Mouse (Mus musculus) kidney, postnatal 0 days (tissue): ENCODE data around the gene Brd2. TPM values are rescaled to one million over a fixed set of nuclear protein-coding genes. Genes with fewer than 3 reads are reported as not detected.

Experiments used
- ATAC-seq: fragments of 200-750 bp; cut with Nextera tagmentation; replicated peaks from 2 replicates; pipeline ENCODE4 v1.8.0; 2017; ENCODE audit warnings: low read depth, moderate number of reproducible peaks, moderate TSS enrichment, moderate library complexity; ENCODE audit not compliant: low FRiP score
- DNase-seq: peaks from one replicate; pipeline ENCODE4 v3.0.0-alpha.2; 2016; ENCODE audit warnings: low spot score
- H3K27ac ChIP-seq: fragments of 300-500 bp; sonication (generic); 2 replicates; pipeline ENCODE4 v1.5.1; 2014; ENCODE audit warnings: mild to moderate bottlenecking
- H3K27me3 ChIP-seq: fragments of 300-500 bp; sonication (generic); 2 replicates; pipeline ENCODE4 v1.6.1; 2014; ENCODE audit warnings: low read length, mixed read lengths; ENCODE audit not compliant: insufficient read depth
- H3K36me3 ChIP-seq: fragments of 300-500 bp; sonication (generic); 2 replicates; pipeline ENCODE4 v1.6.1; 2014; ENCODE audit warnings: low read length, mixed read lengths; ENCODE audit not compliant: insufficient read depth
- H3K4me1 ChIP-seq: fragments of 300-500 bp; sonication (generic); replicated peaks from 2 replicates; pipeline ENCODE4 v1.6.1; 2014; ENCODE audit warnings: antibody characterized with exemption, low read length, mixed read lengths; ENCODE audit not compliant: insufficient read depth
- H3K4me2 ChIP-seq: fragments of 300-500 bp; sonication (generic); 2 replicates; pipeline ENCODE4 v1.6.1; 2014; ENCODE audit warnings: mild to moderate bottlenecking, low read length, moderate library complexity, mixed read lengths
- H3K4me3 ChIP-seq: fragments of 300-500 bp; sonication (generic); replicated peaks from 2 replicates; pipeline ENCODE4 v1.5.1; 2014; ENCODE audit warnings: low read depth, low read length
- H3K9ac ChIP-seq: fragments of 300-500 bp; sonication (generic); 2 replicates; pipeline ENCODE4 v1.6.1; 2014; ENCODE audit warnings: low read depth, low read length
- H3K9me3 ChIP-seq: fragments of 300-500 bp; sonication (generic); replicated peaks from 2 replicates; pipeline ENCODE4 v1.6.1; 2016; ENCODE audit warnings: low read length, inconsistent platforms, mixed read lengths
- CTCF ChIP-seq: IDR thresholded peaks from 2 replicates; pipeline ENCODE4 v1.5.1; 2016; ENCODE audit warnings: antibody characterized with exemption, low read depth, mild to moderate bottlenecking, moderate library complexity
- whole genome bisulfite sequencing: fragments of 180-500 bp; shearing (Covaris S2); extraction: QIAGEN DNeasy Blood & Tissue Kit; methylation state at CpG from one replicate; pipeline ENCODE4 v1.1.7; 2014; 5-methylcytosine and 5-hydroxymethylcytosine counted together
- polyA plus RNA-seq: library from polyadenylated mRNA; unstranded; fragments of >200 nt; fragmentation: Nextera tagmentation; extraction: Ambion mirVana; gene quantifications from 2 replicates; pipeline ENCODE4 v1.2.1, GENCODE M21; 2015

The Brd2 gene
- polyA plus RNA-seq, 1 experiment from 2014 or later: 90.2 TPM

DNA sequence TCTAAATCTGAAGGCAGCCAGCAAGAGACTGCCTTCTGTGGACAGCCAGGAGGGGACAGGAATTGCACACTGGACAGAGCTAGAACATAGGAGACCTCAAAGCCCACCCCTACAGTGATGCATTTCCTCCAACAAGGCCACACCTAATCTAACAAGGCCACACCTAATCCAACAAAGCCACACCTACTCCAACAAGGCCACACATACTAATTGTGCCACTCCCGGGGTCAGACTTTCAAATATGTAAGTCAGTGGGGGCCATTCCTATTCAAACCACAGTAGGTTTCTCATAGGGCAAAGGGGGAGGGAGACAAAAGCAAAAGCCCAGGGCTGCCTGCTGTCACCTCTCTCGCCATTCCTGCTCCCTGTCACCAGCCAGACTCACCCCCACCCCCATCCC lies 35.0 kb downstream of the Brd2 start:
- Histone ChIP-seq H3K4me2 (no peak overlapping the region), H3K27ac (no peak overlapping the region), H3K4me3 (no peak overlapping the region), H3K4me1 (no peaks in the 10 kb centered on the region), H3K36me3 (no peaks in the 10 kb centered on the region), H3K9me3 (no peaks in the 10 kb centered on the region), H3K9ac (no peak overlapping the region), H3K27me3 (no peaks in the 10 kb centered on the region)
- 66% methylated on average over 2 of the region's 2 CpGs for WGBS
- no peak for ATAC-seq
- no peak for TF ChIP-seq CTCF
- DNase-seq: no peak

DNA sequence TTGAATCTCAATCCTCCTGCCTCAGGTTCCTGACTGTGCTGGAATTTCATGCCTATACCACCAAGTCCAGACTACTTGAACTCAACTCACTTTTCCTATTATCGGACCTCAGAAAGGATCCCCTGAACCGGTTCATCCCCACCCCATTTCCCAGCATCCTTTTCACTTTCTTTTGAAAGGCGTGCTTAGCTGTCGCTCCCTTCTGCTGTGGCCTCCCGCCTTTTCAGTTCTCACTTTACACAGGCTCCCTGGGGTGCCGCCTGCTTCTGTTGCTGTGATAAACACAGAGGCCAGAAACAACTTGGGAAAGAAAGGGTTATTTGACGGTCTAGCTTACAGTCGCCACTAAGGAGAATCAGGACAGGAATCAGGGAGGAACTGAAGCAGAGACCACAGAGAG lies 39.3 kb downstream of the Brd2 start:
- Histone ChIP-seq H3K4me3 (no peak overlapping the region), H3K27me3 (no peaks in the 10 kb centered on the region), H3K4me1 (no peaks in the 10 kb centered on the region), H3K27ac (no peak overlapping the region), H3K4me2 (no peak overlapping the region), H3K9ac (no peak overlapping the region), H3K9me3 (no peaks in the 10 kb centered on the region), H3K36me3 (no peaks in the 10 kb centered on the region)
- 12% methylated on average over 8 of the region's 8 CpGs for WGBS
- DNase-seq (no peak), ATAC-seq (no peak)
- TF ChIP-seq CTCF: no peak

DNA sequence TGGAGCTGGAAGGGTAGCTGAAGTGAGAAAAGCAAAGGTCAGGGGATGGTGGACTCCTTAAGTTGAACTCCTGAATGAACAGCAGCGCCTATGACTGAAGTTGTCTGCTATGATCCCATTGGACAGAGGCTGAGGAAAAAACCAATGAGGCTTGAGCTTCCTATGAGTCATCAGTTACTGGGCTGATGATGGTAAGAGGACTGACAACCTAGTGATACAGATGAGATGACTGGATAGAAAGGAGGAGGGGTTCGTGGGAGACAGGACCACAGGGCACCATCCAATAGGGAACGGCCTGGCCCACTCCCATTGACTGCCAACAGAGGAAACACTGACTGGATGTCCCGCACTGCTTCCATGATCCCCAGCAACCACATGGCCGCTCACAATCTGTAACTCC lies 42.8 kb downstream of the Brd2 start:
- WGBS: 18% methylated on average over 5 of the region's 5 CpGs
- ATAC-seq (peak; percentile 62), DNase-seq (peak; percentile 94)
- TF ChIP-seq CTCF: no peak
- Histone ChIP-seq H3K9me3 (no peaks in the 10 kb centered on the region), H3K4me1 (no peaks in the 10 kb centered on the region), H3K36me3 (no peaks in the 10 kb centered on the region), H3K4me2 (no peak overlapping the region), H3K4me3 (no peak overlapping the region), H3K27ac (no peak overlapping the region), H3K27me3 (no peaks in the 10 kb centered on the region; the same call in 1 of the 2 replicates), H3K9ac (no peak overlapping the region)

DNA sequence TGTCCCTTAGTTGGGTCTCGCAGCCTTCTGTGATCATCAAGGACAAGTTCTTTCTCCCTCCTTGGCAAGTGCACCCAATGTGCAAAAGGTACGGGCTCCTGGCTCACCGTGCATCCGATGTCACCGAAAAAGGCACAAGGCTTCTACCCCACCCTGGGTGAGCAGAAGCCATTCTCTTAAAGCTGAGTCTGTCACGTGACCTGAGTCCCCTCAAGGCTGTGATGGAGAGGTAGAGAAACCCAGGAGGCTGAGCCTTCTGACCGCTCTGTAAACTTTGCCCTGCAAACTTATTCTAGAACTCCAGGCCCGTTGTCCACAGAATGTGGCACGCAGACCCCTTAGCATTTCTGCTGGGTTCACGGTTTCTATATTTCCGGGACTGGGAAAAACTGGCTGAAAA lies 43.4 kb downstream of the Brd2 start:
- 86% methylated on average over 11 of the region's 11 CpGs for WGBS
- no peak for DNase-seq
- Histone ChIP-seq H3K4me3 (no peak overlapping the region), H3K27me3 (no peaks in the 10 kb centered on the region; the same call in 1 of the 2 replicates), H3K9me3 (no peaks in the 10 kb centered on the region), H3K4me2 (no peak overlapping the region), H3K4me1 (no peaks in the 10 kb centered on the region), H3K27ac (no peak overlapping the region), H3K36me3 (no peaks in the 10 kb centered on the region), H3K9ac (no peak overlapping the region)
- TF ChIP-seq CTCF: no peak
- ATAC-seq: no peak

DNA sequence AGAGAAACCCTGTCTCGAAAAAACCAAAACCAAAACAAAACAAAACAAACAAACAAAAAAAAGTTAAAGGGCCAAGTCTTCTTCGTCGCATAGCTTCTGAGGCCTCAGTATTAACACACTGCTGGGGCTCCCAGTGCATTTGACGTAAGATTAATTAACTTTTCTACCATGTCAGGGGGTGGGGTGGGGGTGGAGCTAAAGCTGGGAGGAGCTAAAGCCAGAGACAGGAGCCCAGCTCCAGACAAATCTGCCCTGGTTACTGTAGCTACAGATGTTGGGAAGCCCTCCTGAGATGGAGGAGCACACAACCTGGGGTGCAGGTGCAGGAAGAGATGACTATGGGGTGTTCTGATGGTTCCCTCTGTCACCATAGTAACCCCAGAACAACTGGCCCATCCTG lies 44.3 kb downstream of the Brd2 start:
- DNase-seq (no peak), ATAC-seq (no peak)
- Histone ChIP-seq H3K36me3 (no peaks in the 10 kb centered on the region), H3K9me3 (no peaks in the 10 kb centered on the region), H3K27ac (no peak overlapping the region), H3K4me1 (no peaks in the 10 kb centered on the region), H3K9ac (no peak overlapping the region), H3K27me3 (no peaks in the 10 kb centered on the region; the same call in 1 of the 2 replicates), H3K4me3 (no peak overlapping the region), H3K4me2 (no peak overlapping the region)
- WGBS: 48% methylated on average over 4 of the region's 4 CpGs
- no peak for TF ChIP-seq CTCF

DNA sequence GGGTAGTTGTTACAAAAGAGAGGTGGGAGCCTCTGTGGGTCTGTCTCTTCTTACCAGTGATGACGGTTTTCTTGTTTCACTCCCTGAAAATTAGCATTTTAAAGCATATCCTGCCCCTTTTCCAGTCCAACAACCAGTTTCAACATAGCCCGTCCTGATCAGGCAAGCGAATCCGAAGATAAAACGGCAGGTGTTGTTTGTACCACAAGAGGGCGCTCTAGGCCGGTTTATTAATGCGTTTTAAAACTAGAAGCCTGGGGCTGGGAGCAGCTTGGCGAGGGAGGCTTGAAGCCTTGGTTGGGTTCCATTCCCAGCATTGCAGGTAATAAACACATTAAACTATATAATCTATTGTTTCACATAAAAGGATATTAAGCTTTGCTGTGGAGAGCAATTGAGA lies 44.9 kb downstream of the Brd2 start:
- Histone ChIP-seq H3K4me3 (no peak overlapping the region), H3K27me3 (no peaks in the 10 kb centered on the region; the same call in 1 of the 2 replicates), H3K27ac (no peak overlapping the region), H3K4me2 (no peak overlapping the region), H3K9me3 (no peaks in the 10 kb centered on the region), H3K4me1 (no peaks in the 10 kb centered on the region), H3K36me3 (no peaks in the 10 kb centered on the region), H3K9ac (no peak overlapping the region)
- peak; percentile 90 for DNase-seq
- WGBS: under 1% methylated on average over 9 of the region's 9 CpGs
- ATAC-seq: no peak
- peak; percentile 86 for TF ChIP-seq CTCF

DNA sequence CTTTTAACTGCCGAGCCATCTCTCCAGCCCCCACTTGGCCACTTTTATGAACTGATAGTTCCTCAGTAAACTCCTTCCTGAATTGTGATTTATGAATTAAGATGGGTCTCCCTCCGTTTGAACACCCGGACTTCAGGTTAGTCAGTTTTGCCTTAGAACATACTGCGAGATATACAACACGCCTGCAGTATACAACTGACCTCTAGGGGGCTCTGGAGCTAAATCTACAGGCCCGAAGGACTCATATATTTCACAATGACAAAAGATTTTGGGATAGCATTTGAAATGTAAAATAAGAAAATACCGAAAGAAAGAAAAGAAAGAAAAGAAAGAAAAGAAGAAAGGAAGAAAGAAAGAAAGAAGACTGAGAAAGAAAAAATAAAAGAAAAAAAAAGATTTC lies 47.2 kb downstream of the Brd2 start:
- Histone ChIP-seq H3K4me3 (no peak overlapping the region), H3K4me2 (no peak overlapping the region), H3K27me3 (no peaks in the 10 kb centered on the region; the same call in 1 of the 2 replicates), H3K9ac (no peak overlapping the region), H3K4me1 (no peaks in the 10 kb centered on the region), H3K36me3 (no peaks in the 10 kb centered on the region), H3K27ac (no peak overlapping the region), H3K9me3 (no peaks in the 10 kb centered on the region)
- DNase-seq (peak; percentile 60), ATAC-seq (no peak)
- peak; percentile 70 for TF ChIP-seq CTCF
- 46% methylated on average over 7 of the region's 7 CpGs for WGBS
